Mouse (Mus musculus) embryo, embryonic 11 days (tissue): Measurements from ENCODE around the gene Vps33b.
"Not testable (repeated sequence)": the region's sequence is repeated elsewhere in the genome, so short reads cannot be mapped to it uniquely, and the experiment has no call there.

Source experiments
- DNase-seq: peaks from one replicate; pipeline ENCODE4 v3.0.0-alpha.2; 2015

Vps33b gene

DNA sequence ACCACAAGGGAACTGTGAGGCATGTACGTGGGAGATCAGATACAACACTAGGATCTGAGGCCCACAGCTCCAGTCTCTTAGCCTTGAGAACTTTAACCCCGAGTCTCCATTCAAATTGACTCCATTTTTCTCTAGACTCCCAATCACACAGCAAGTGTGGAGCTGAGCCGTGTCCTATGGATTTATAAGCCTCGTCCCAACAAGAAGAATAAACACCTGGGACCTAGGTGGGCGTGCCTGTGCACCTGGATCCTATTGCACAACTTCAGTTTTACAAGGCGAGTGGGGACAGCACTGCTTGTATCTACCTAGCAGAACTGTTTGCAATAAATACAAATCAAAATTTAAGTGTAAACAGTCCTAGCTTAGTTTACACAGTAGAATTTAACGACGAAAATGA is 53.9 kb downstream of the Vps33b start:
- DNase-seq, result no peak

- peak; percentile 97 for DNase-seq
Observed at GRCm38 (mm10) chr7:80324043-80324815, 54.8 kb downstream of the Vps33b start, which contains the start of gene Rccd1. Gene Rccd1 (minus strand): TSS chr7:80324454.

- DNase-seq, result not testable (repeated sequence)
Observed at GRCm38 (mm10) chr7:80324816-80325119, 55.3 kb downstream of the Vps33b start.

DNA sequence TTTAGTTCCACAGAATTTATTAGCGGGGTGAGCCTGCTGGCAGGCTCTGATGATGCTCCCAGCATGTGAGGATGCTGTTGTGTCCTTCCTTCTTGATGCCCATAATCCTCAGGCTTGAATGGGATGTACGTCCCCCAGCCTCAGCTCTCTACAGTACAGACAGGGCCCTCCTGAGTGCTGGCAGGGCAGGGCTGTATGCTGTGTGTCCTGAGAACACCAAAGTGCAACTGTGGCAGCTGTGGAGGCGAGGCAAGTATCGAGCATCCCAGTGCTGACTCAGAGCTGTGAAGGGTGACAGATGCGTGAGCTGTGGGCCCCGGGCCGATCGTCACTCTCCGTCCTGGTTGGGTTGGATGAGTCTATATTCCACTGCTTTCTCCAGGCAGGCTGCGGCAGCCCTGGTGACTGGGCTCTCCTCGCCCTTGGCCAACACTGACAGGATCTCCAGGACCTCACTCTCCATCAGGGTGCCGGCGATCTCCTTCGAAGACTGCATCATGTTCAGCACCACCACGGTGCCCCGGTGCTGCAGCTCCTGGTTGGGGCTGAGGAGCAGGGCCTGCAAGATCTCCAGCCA is 55.9 kb downstream of the Vps33b start:
- no peak for DNase-seq

- no peak for DNase-seq
Observed at GRCm38 (mm10) chr7:80326076-80326475, 56.6 kb downstream of the Vps33b start.

DNA sequence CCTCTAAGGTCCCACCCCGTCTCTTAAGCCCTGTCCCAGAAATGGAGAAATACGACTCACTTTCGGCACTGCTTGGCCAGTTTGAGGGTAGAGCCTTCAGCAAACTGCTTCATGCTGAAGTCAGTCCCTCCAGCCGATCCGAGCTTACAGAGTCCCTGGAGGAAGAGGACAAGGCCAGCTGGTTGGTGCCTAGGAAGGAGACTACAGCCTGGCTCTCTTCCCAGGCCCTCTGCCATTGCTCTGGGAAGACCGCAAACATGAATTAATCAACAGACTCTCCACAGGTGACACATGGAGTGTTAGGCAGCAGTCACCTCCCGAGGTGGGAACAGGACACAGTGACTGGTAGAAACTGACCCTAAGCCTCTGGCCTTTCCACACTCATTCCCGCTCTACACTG is 60.8 kb downstream of the Vps33b start:
- no peak for DNase-seq

- no peak for DNase-seq
Observed at GRCm38 (mm10) chr7:80331433-80331832, 62.0 kb downstream of the Vps33b start.

DNA sequence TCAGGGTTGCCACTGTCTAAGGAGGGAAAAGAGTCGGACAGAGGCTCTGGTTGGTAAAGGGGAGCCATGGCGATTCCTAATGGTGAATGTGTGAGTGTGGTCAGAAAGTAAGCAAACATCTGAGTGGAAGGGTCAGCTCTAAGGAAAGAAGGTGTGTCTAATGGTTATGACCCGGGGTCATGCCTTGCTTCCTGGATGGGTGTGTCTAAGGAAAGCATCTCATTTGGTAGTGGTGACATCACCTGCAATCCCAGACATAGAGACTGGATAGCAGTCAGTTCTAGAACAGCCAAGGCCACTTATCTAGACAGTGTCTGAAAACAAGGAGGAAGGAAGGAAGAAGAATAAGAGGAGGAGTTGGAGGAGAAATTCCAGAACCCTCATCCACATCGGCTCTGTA is 65.4 kb downstream of the Vps33b start:
- DNase-seq, result no peak

GRCm38 (mm10) chr7:80336932-80337331 is 67.5 kb downstream of the Vps33b start:
- DNase-seq, result no peak

DNA sequence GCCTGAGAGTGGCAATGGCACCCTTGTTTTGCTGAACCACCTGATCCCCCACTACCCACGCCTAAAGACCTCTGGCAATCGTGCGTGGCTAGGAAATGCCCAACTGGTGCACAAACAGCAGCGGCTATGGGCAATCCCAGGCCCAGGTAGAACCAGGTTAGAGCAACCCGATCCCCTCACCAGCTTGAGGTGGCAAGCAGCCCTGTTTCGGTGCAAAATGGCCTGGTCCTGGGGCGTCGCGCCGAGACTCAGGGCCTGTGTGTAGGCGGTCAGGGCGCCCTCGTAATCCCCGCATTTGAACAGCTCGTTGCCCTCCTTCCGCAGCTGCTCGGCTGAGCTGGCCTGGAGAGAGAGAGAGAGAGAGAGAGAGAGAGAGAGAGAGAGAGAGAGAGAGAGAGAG is 69.9 kb downstream of the Vps33b start:
- peak; percentile 53 for DNase-seq

GRCm38 (mm10) chr7:80339793-80340628 is 70.6 kb downstream of the Vps33b start:
- peak; percentile 98 for DNase-seq

GRCm38 (mm10) chr7:80340793-80341192 is 71.3 kb downstream of the Vps33b start, which contains the start of gene Unc45a:
Gene Unc45a (minus strand): TSS chr7:80341005.
- peak; percentile 86 for DNase-seq
